Mouse (Mus musculus) embryo, embryonic 10.5 days (tissue): Measurements from ENCODE around the gene Spsb3.

Experiments
- DNase-seq: peaks from one replicate; pipeline ENCODE4 v3.0.0-alpha.2; 2015; ENCODE audit warnings: low spot score

Spsb3 gene

GRCm38 (mm10) chr17:24874405-24874745 is 12.1 kb upstream of the Spsb3 start:
- no peak for DNase-seq

GRCm38 (mm10) chr17:24874989-24875388 is 11.5 kb upstream of the Spsb3 start:
- DNase-seq: no peak

DNA sequence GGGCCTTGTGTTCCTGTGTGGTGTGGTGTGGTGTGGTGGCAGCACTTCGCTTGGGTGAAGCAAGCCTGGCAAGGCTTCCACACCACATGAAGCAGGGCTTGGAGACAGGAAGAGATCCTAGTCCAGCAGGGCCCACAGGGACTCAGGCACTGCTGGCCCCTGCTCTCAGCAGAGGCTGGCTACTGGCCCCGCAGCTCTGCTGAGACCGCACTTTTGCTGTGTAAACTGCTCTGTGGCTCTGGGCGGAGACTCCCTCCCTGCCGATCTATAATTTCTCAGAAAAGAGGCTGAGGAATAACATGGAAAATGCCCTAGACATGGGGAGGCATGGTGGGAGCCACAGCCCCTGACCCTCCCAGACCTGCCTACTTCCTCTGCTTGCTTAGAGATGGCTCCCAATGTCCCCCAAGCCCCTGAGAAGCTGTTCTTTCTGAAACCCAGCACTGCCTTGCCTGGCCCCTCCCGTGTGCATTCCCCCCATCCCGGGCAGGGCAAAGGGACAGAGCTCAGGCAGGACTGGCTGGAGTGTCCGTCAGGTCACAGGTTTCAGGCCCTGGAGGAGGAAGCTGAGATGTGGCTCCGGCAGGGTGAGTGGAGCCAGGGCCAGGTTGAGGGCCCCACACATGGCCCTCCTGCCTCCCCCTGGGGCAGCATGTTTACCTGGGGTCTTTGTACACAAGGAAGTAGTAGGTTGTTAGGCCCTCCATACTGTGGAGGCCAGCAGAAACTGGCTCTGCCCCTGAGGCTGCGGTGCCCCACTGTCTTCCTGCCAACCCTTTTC is 8.9 kb upstream of the Spsb3 start:
- DNase-seq: no peak

- peak; percentile 12 for DNase-seq
Observed at GRCm38 (mm10) chr17:24878117-24878397, 8.4 kb upstream of the Spsb3 start.

- no peak for DNase-seq
Observed at GRCm38 (mm10) chr17:24878531-24878930, 7.9 kb upstream of the Spsb3 start.

- peak; percentile 61 for DNase-seq
Observed at GRCm38 (mm10) chr17:24881738-24882440, 4.6 kb upstream of the Spsb3 start.

- no peak for DNase-seq
Observed at GRCm38 (mm10) chr17:24884391-24884790, 2.1 kb upstream of the Spsb3 start.

- DNase-seq: no peak
Observed at GRCm38 (mm10) chr17:24885356-24886133, 898 bp upstream of the Spsb3 start.

DNA sequence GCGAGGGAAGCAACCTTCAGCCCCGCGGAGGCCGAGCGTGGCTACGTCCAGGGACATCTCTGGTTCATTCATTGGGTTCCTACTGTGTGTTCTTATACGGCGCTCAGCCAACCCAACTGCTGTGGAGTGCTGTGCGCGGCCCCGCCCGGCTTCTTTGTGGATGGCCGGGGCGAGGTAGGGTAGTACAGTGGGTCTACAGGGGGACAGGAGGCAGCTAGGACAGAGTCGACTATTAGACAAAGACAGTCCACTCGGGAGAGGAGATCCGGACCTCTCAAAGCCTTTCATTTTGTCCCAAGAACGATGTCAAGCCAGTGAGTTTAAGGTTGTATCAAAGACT is 459 bp downstream of the Spsb3 start:
- DNase-seq: no peak

GRCm38 (mm10) chr17:24887291-24888080 is 1.0 kb downstream of the Spsb3 start:
- peak; percentile 4 for DNase-seq

- DNase-seq: no peak
Observed at GRCm38 (mm10) chr17:24888862-24889261, 2.4 kb downstream of the Spsb3 start.

GRCm38 (mm10) chr17:24890151-24891092 is 4.0 kb downstream of the Spsb3 start:
- DNase-seq: no peak

DNA sequence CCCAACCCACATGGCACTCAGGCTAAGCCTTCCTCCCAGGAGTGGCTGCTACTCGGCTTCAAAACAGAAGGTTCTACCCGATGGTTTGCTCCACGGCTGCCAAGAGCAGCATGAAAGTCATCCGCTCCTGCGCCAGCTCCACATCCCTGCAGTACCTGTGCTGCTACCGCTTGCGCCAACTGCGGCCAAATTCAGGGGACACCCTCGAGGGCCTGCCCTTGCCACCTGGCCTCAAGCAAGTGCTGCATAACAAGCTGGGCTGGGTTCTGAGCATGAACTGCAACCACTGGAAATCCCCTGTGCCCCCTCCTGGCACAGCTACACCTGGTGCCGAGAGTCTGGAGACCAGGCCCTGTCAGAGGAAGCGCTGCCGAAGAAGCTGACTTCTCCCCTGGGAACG is 4.9 kb downstream of the Spsb3 start:
- no peak for DNase-seq

- DNase-seq: no peak
Observed at GRCm38 (mm10) chr17:24892785-24893184, 6.3 kb downstream of the Spsb3 start.

- no peak for DNase-seq
Observed at GRCm38 (mm10) chr17:24893276-24893675, 6.8 kb downstream of the Spsb3 start.

- DNase-seq: peak; percentile 16
Observed at GRCm38 (mm10) chr17:24894061-24894994, 7.9 kb downstream of the Spsb3 start.

DNA sequence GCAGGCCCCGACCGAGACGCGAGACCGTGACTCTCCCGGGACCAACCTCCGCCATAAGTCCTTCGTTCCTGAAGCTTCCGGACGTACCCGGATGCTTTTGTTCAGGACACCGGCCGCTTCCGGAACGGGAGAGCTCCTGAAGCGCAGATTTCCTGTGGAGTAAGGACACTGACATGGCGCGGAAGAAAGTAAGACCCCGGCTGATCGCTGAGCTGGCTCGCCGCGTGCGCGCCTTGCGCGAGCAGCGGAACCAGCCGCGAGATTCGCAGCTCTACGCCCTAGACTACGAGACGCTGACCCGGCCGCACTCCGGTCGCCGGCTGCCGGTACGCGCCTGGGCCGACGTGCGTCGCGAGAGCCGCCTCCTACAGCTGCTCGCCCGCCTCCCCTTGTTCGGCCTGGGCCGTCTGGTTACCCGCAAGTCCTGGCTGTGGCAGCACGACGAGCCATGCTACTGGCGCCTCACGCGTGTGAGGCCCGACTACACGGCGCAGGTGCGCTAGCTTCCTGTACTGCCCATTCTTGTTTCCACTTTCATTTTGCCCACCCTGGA is 8.6 kb downstream of the Spsb3 start, which contains the start of the genes Eme2 and Mrps34:
TSS of gene Eme2 (minus strand) at position 93 of the 553 bp plus-strand sequence.
TSS of gene Mrps34 (plus strand) at position 122 of the 553 bp plus-strand sequence.
- DNase-seq: peak; percentile 94

GRCm38 (mm10) chr17:24895571-24896240 is 9.3 kb downstream of the Spsb3 start:
- peak; percentile 8 for DNase-seq
